Comparison of ENCODE assay signal across 9 mouse cellular contexts in genomic region chr2:164787032-164787431, GRCm38 (mm10). TPM values are rescaled to one million over a fixed set of nuclear protein-coding genes. Genes with fewer than 3 reads are reported as not detected.
A peak's percentile ranks its signal among the peaks of the same experiment; 100 is the strongest.
DNase-seq lines count a peak whose midpoint lies in the region; ATAC-seq lines count a peak whose summit lies in the region.
"Had no signal": no experiment of that assay in that cellular context is flagged by ENCODE, and none has a peak within 500 bp of the region (broad histone marks: within the 10 kb centered on the region; RNA-seq: fewer than 3 reads in every experiment).

No protein-coding gene starts in this region.

- peak overlapping the region; percentile 66 for H3K4me3 ChIP-seq in heart, embryonic 12.5 days
- H3K4me3 ChIP-seq in embryonic facial prominence, embryonic 10.5 days, result peak overlapping the region; percentile 23; the same call in 1 of the 2 replicates
- peak overlapping the region; percentile 59 for H3K4me3 ChIP-seq in hindbrain, embryonic 15.5 days
- H3K4me3 ChIP-seq in midbrain, embryonic 13.5 days (replicated peaks), result no peak overlapping the region

- peaks cover 34% of the 10 kb centered on the region for H3K36me3 ChIP-seq in heart, embryonic 12.5 days
- H3K36me3 ChIP-seq in embryonic facial prominence, embryonic 10.5 days (replicated peaks), result peaks cover 30% of the 10 kb centered on the region
- peaks cover 2% of the 10 kb centered on the region; the same call in 1 of the 2 replicates for H3K36me3 ChIP-seq in hindbrain, embryonic 15.5 days
- peaks cover 28% of the 10 kb centered on the region for H3K36me3 ChIP-seq in midbrain, embryonic 13.5 days

- H3K27me3 ChIP-seq in heart, embryonic 12.5 days (replicated peaks), result no peaks in the 10 kb centered on the region
- peaks cover 13% of the 10 kb centered on the region; the same call in 1 of the 2 replicates for H3K27me3 ChIP-seq in embryonic facial prominence, embryonic 10.5 days (replicated peaks; ENCODE audit: low read depth, poor library complexity, severe bottlenecking)
- H3K27me3 ChIP-seq in hindbrain, embryonic 15.5 days, result no peaks in the 10 kb centered on the region
- peaks cover 12% of the 10 kb centered on the region; the same call in 1 of the 2 replicates for H3K27me3 ChIP-seq in midbrain, embryonic 13.5 days

- no peak for DNase-seq in heart, postnatal 4 days
- DNase-seq in embryonic facial prominence, embryonic 10.5 days (ENCODE audit: low spot score), result no peak
- no peak for DNase-seq in embryo, embryonic 10 days (ENCODE audit: low spot score)
- DNase-seq in c-Kit-positive CD71-positive TER-119-positive erythroid progenitor cells, embryonic 14.5 days (ENCODE audit: low spot score), result no peak
- DNase-seq in retina, embryonic 14.5 days (ENCODE audit: low spot score), result no peak
- DNase-seq: kidney, adult 18-20 months had no signal

- 0 out of 2 replicates have a peak overlapping the region, but pooled peaks have one; percentile 25 for H3K27ac ChIP-seq in heart, embryonic 12.5 days (ENCODE audit: poor library complexity, severe bottlenecking)
- H3K27ac ChIP-seq in embryonic facial prominence, embryonic 10.5 days (replicated peaks), result no peak overlapping the region
- no peak overlapping the region for H3K27ac ChIP-seq in hindbrain, embryonic 15.5 days (replicated peaks)
- H3K27ac ChIP-seq in midbrain, embryonic 13.5 days, result no peak overlapping the region

- H3K9ac ChIP-seq in heart, embryonic 12.5 days, result peak overlapping the region; percentile 83
- peak overlapping the region; percentile 55; the same call in 1 of the 2 replicates for H3K9ac ChIP-seq in hindbrain, embryonic 15.5 days
- H3K9ac ChIP-seq in midbrain, embryonic 13.5 days (replicated peaks), result no peak overlapping the region

- no peak for ATAC-seq in heart, embryonic 12.5 days (ENCODE audit: insufficient number of reproducible peaks, low FRiP score)
- no peak for ATAC-seq in hindbrain, embryonic 15.5 days (ENCODE audit: low FRiP score, low read depth)
- no peak for ATAC-seq in midbrain, embryonic 13.5 days

- H3K4me2 ChIP-seq in heart, embryonic 12.5 days, result peak overlapping the region; percentile 78
- H3K4me2 ChIP-seq in hindbrain, embryonic 15.5 days, result peak overlapping the region; percentile 89
- peak overlapping the region; percentile 64 for H3K4me2 ChIP-seq in midbrain, embryonic 13.5 days (replicated peaks)

- WGBS in heart, embryonic 12.5 days, result 88% methylated on average over 3 of the region's 3 CpGs
- WGBS in embryonic facial prominence, embryonic 10.5 days, result 85% methylated on average over 3 of the region's 3 CpGs
- 81% methylated on average over 3 of the region's 3 CpGs for WGBS in hindbrain, embryonic 15.5 days
- WGBS in midbrain, embryonic 13.5 days, result 88% methylated on average over 3 of the region's 3 CpGs

- H3K9me3 ChIP-seq in heart, embryonic 12.5 days (replicated peaks), result no peaks in the 10 kb centered on the region
- H3K9me3 ChIP-seq in embryonic facial prominence, embryonic 10.5 days, result no peaks in the 10 kb centered on the region
- H3K9me3 ChIP-seq in hindbrain, embryonic 15.5 days, result no peaks in the 10 kb centered on the region
- H3K9me3 ChIP-seq in midbrain, embryonic 13.5 days, result no peaks in the 10 kb centered on the region

- peaks cover 29% of the 10 kb centered on the region for H3K4me1 ChIP-seq in heart, embryonic 12.5 days (replicated peaks)
- peaks cover 36% of the 10 kb centered on the region for H3K4me1 ChIP-seq in embryonic facial prominence, embryonic 10.5 days
- peaks cover 25% of the 10 kb centered on the region for H3K4me1 ChIP-seq in hindbrain, embryonic 15.5 days (replicated peaks)
- H3K4me1 ChIP-seq in midbrain, embryonic 13.5 days (replicated peaks), result peaks cover 22% of the 10 kb centered on the region

RNA-seq across cellular contexts. Expression of gene Snx21, which starts 1.4 kb away (rescaled TPM):
- polyA plus RNA-seq in heart, embryonic 12.5 days (2016; fragmentation: Nextera tagmentation; extraction: Ambion mirVana), result 30.8 and 31.7 TPM in 2 replicates
- 10 to 100 TPM; 22.9 to 24.1 TPM for total RNA-seq in heart, postnatal 4 days (2021)
- polyA plus RNA-seq in embryonic facial prominence, embryonic 10.5 days (2016; fragmentation: Nextera tagmentation; extraction: Ambion mirVana), result 10.7 and 11.9 TPM in 2 replicates
- 39.6 and 44.8 TPM in 2 replicates for polyA plus RNA-seq in hindbrain, embryonic 15.5 days (2015; fragmentation: Nextera tagmentation; extraction: Ambion mirVana)
- 17.2 and 19.1 TPM in 2 replicates for polyA plus RNA-seq in midbrain, embryonic 13.5 days (2015; fragmentation: Nextera tagmentation; extraction: Ambion mirVana)

RNA-seq across cellular contexts. Expression of gene Tnnc2, which starts 7.3 kb away (rescaled TPM):
- 0.36 and 1.6 TPM in 2 replicates for polyA plus RNA-seq in heart, embryonic 12.5 days (2016; fragmentation: Nextera tagmentation; extraction: Ambion mirVana)
- total RNA-seq in heart, postnatal 4 days (2021), result 10 to 100 TPM in 1 of 2 experiments, not detected in 1; 10.8 TPM
- polyA plus RNA-seq in embryonic facial prominence, embryonic 10.5 days (2016; fragmentation: Nextera tagmentation; extraction: Ambion mirVana), result not detected in 2 replicates
- polyA plus RNA-seq in hindbrain, embryonic 15.5 days (2015; fragmentation: Nextera tagmentation; extraction: Ambion mirVana), result 0.97 and 2.4 TPM in 2 replicates
- not detected in 2 replicates for polyA plus RNA-seq in midbrain, embryonic 13.5 days (2015; fragmentation: Nextera tagmentation; extraction: Ambion mirVana)

RNA-seq across cellular contexts. Expression of gene Ube2c, which starts 17.3 kb away (rescaled TPM):
- polyA plus RNA-seq in heart, embryonic 12.5 days (2016; fragmentation: Nextera tagmentation; extraction: Ambion mirVana), result 455 and 459 TPM in 2 replicates
- total RNA-seq in heart, postnatal 4 days (2021), result 100 to 1,000 TPM; 130 to 144 TPM
- polyA plus RNA-seq in embryonic facial prominence, embryonic 10.5 days (2016; fragmentation: Nextera tagmentation; extraction: Ambion mirVana), result 571 and 605 TPM in 2 replicates
- polyA plus RNA-seq in hindbrain, embryonic 15.5 days (2015; fragmentation: Nextera tagmentation; extraction: Ambion mirVana), result 78.0 and 107 TPM in 2 replicates
- polyA plus RNA-seq in midbrain, embryonic 13.5 days (2015; fragmentation: Nextera tagmentation; extraction: Ambion mirVana), result 203 and 208 TPM in 2 replicates

RNA-seq across cellular contexts. Expression of gene Acot8, which starts 17.6 kb away (rescaled TPM):
- polyA plus RNA-seq in heart, embryonic 12.5 days (2016; fragmentation: Nextera tagmentation; extraction: Ambion mirVana), result 14.9 and 16.1 TPM in 2 replicates
- total RNA-seq in heart, postnatal 4 days (2021), result 10 to 100 TPM; 13.1 to 13.5 TPM
- 13.9 and 15.8 TPM in 2 replicates for polyA plus RNA-seq in embryonic facial prominence, embryonic 10.5 days (2016; fragmentation: Nextera tagmentation; extraction: Ambion mirVana)
- 21.4 and 21.5 TPM in 2 replicates for polyA plus RNA-seq in hindbrain, embryonic 15.5 days (2015; fragmentation: Nextera tagmentation; extraction: Ambion mirVana)
- polyA plus RNA-seq in midbrain, embryonic 13.5 days (2015; fragmentation: Nextera tagmentation; extraction: Ambion mirVana), result 19.9 and 20.4 TPM in 2 replicates

RNA-seq across cellular contexts. Expression of gene Zswim3, which starts 17.9 kb away (rescaled TPM):
- 5.4 and 6.7 TPM in 2 replicates for polyA plus RNA-seq in heart, embryonic 12.5 days (2016; fragmentation: Nextera tagmentation; extraction: Ambion mirVana)
- total RNA-seq in heart, postnatal 4 days (2021), result 1 to 10 TPM; 1.8 to 2.3 TPM
- polyA plus RNA-seq in embryonic facial prominence, embryonic 10.5 days (2016; fragmentation: Nextera tagmentation; extraction: Ambion mirVana), result 8.5 and 8.6 TPM in 2 replicates
- polyA plus RNA-seq in hindbrain, embryonic 15.5 days (2015; fragmentation: Nextera tagmentation; extraction: Ambion mirVana), result 16.8 TPM in 2 replicates
- 15.2 and 15.5 TPM in 2 replicates for polyA plus RNA-seq in midbrain, embryonic 13.5 days (2015; fragmentation: Nextera tagmentation; extraction: Ambion mirVana)
